Mouse (Mus musculus): ENCODE results near the gene Slc5a3. TPM values are rescaled to one million over a fixed set of nuclear protein-coding genes. Genes with fewer than 3 reads are reported as not detected.
A peak's percentile ranks its signal among the peaks of the same experiment; 100 is the strongest.

Gene Slc5a3
- total RNA-seq, 2 experiments from 2014 or later, result 33.3 to 33.5 TPM

DNA sequence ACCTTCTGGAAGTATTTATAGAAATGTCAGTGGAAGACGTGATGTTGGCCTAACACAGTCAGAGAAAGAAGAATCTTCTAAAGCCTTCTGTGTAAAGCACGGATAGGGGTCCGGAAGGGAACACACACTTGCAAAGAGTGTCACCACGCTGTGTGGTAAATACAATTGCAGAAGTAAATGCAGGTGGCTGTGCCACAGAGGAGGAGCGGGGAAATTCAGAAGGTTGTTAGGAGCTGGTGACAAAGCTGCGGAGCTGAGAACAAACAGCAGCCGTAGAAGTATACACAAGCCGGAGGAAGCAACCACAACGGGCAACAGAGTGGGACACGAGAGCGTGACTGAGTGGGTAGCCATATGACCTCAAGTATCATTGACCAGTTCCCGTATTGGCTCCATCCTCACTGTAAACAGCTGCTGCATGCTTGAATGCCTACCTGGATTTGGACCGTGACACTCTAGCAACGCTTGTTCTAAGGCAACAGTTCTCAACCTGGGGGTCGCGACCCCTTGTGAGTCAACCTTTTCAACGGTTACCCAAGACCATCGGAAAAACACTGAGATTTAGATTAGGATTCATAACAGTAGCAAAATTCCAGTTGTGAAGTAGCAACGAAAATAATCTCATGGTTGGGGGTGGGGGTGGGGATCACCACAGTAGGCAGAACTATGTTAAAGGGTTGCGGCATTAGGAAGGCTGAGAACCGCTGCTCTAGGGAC lies 20.1 kb upstream of the Slc5a3 start:
- DNase-seq (ENCODE audit: extremely low spot score in 1 of 2, low spot score in 2 of 2), result no peak
- no peak for TF ChIP-seq CTCF (IDR thresholded peaks at IDR 0.05)
- no peak overlapping the region for H3K27ac ChIP-seq
- H3K4me3 ChIP-seq, result no peak overlapping the region
- intact Hi-C loops (cut with DNase I), result no loop called here

GRCm38 (mm10) chr16:92039421-92039820 lies 18.7 kb upstream of the Slc5a3 start:
- TF ChIP-seq CTCF (IDR thresholded peaks at IDR 0.05), result no peak
- Histone ChIP-seq H3K4me3 (no peak overlapping the region), H3K27ac (no peak overlapping the region)
- DNase-seq (ENCODE audit: extremely low spot score in 1 of 2, low spot score in 2 of 2), result no peak
- intact Hi-C loops (cut with DNase I), result no loop called here

GRCm38 (mm10) chr16:92039966-92040365 lies 18.2 kb upstream of the Slc5a3 start:
- intact Hi-C loops (cut with DNase I), result no loop called here

DNA sequence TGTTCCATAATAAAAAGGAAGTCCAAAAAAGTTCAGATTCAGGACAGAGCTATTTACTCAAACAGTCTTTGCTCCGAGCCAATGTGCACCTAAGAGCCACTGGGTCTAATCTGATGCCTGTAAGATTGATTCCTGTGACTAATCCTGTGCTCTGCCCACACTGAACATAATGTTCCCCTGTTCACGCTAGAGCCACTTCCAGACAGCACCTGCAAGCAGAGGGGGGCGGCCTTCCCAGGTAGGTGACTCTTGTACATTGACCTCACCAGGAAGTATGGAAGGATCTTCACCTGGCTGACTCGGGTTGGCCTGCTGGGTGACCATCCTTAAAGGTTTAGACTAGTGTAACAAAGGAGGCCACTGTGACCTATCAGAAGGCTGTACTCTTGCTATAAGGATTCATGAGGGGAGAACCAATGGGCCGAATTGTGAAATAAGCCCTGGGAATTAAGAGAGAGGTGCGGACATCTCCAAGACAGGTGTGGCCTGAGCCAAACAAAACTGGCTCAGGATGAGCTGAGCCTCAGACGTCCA lies 6.3 kb upstream of the Slc5a3 start:
- intact Hi-C loops (cut with DNase I), result no loop called here

More at GRCm38 (mm10) chr16:92039966-92040365, 18.2 kb upstream of the Slc5a3 start:
- no peak overlapping the region for H3K4me3 ChIP-seq
- no peak overlapping the region for H3K27ac ChIP-seq
- DNase-seq (ENCODE audit: extremely low spot score in 1 of 2, low spot score in 2 of 2), result no peak
- TF ChIP-seq CTCF (IDR thresholded peaks at IDR 0.05), result no peak

GRCm38 (mm10) chr16:92052569-92052968 lies 5.6 kb upstream of the Slc5a3 start:
- no peak overlapping the region for H3K4me3 ChIP-seq
- intact Hi-C loops (cut with DNase I), result no loop called here
- no peak overlapping the region for H3K27ac ChIP-seq
- DNase-seq (ENCODE audit: extremely low spot score in 1 of 2, low spot score in 2 of 2), result no peak
- no peak for TF ChIP-seq CTCF (IDR thresholded peaks at IDR 0.05)

More for the DNA sequence above, 6.3 kb upstream of the Slc5a3 start:
- Histone ChIP-seq H3K4me3 (no peak overlapping the region), H3K27ac (no peak overlapping the region)
- no peak for DNase-seq (ENCODE audit: extremely low spot score in 1 of 2, low spot score in 2 of 2)
- no peak for TF ChIP-seq CTCF (IDR thresholded peaks at IDR 0.05)

DNA sequence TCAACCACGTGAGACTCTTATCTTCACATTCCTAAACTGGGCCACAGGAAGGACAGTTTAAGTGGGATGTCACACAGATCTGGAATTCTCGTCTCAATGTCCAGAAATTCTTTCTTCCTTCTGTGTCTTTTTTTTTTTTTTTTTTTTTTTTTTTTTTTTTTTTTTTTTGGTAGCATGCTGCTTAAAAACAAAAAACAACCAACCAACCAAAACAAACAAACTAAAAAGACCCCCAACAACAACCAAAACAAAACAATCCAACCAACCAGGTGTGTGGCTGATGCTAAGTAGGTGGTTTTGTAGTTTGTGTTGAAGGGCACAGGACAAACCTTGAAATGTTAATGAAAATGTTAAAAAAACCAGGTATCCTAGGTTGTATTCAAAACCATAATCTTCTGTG lies 1.4 kb upstream of the Slc5a3 start:
- Histone ChIP-seq H3K4me3 (no peak overlapping the region), H3K27ac (no peak overlapping the region)
- DNase-seq (ENCODE audit: extremely low spot score in 1 of 2, low spot score in 2 of 2), result no peak
- intact Hi-C loops (cut with DNase I), result loop anchor here (2.0 to 5.0 kb wide), 3 partner anchors 59 to 101 kb away; no protein-coding TSS in a partner anchor
- no peak for TF ChIP-seq CTCF (IDR thresholded peaks at IDR 0.05)

GRCm38 (mm10) chr16:92057456-92057851 lies 668 bp upstream of the Slc5a3 start:
- DNase-seq (ENCODE audit: extremely low spot score in 1 of 2, low spot score in 2 of 2), result no peak
- no peak for TF ChIP-seq CTCF (IDR thresholded peaks at IDR 0.05)
- Histone ChIP-seq H3K4me3 (peak overlapping the region; percentile 85), H3K27ac (peak overlapping the region; percentile 99)
- intact Hi-C loops (cut with DNase I), result loop anchor here (2.0 to 5.0 kb wide), 3 partner anchors 60 to 100 kb away; no protein-coding TSS in a partner anchor

GRCm38 (mm10) chr16:92058644-92059620 lies 810 bp downstream of the Slc5a3 start:
- H3K27ac ChIP-seq, result peak overlapping the region; percentile 99
- TF ChIP-seq CTCF (IDR thresholded peaks at IDR 0.05), result no peak
- intact Hi-C loops (cut with DNase I), result loop anchor here (1.0 to 5.0 kb wide), 5 partner anchors 46 to 227 kb away; no protein-coding TSS in a partner anchor
- H3K4me3 ChIP-seq, result peak overlapping the region; percentile 85
- DNase-seq (ENCODE audit: extremely low spot score in 1 of 2, low spot score in 2 of 2), result no peak

- Histone ChIP-seq H3K27ac (no peak overlapping the region), H3K4me3 (peak overlapping the region; percentile 85)
- intact Hi-C loops (cut with DNase I), result no loop called here
- no peak for TF ChIP-seq CTCF (IDR thresholded peaks at IDR 0.05)
- DNase-seq (ENCODE audit: extremely low spot score in 1 of 2, low spot score in 2 of 2), result no peak
Measured at GRCm38 (mm10) chr16:92060213-92060612, 2.1 kb downstream of the Slc5a3 start.

- Histone ChIP-seq H3K27ac (no peak overlapping the region), H3K4me3 (no peak overlapping the region)
- DNase-seq (ENCODE audit: extremely low spot score in 1 of 2, low spot score in 2 of 2), result no peak
- intact Hi-C loops (cut with DNase I), result no loop called here
- no peak for TF ChIP-seq CTCF (IDR thresholded peaks at IDR 0.05)
Measured at GRCm38 (mm10) chr16:92061586-92061985, 3.5 kb downstream of the Slc5a3 start.

DNA sequence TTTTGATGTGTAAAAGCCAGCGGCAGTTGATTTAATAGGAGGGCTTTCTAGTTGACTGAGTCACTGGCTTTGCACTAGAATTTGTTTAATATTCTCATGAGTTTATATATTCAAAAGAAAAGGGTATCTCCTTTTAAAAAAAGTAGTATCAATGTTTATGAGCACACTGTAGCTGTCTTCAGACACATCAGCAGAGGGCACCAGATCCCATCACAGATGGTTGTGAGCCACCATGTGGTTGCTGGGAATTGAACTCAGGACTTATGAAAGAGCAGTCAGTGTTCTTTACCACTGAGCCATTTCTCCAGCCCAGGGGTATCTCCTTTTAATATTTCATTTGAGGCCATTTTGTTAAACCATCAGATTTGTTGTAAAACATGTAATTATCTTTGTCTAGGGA lies 4.7 kb downstream of the Slc5a3 start:
- intact Hi-C loops (cut with DNase I), result no loop called here
- Histone ChIP-seq H3K27ac (no peak overlapping the region), H3K4me3 (no peak overlapping the region)
- peak; percentile 4; the same call in 1 of the 2 replicates for TF ChIP-seq CTCF (IDR thresholded peaks at IDR 0.05)
- no peak for DNase-seq (ENCODE audit: extremely low spot score in 1 of 2, low spot score in 2 of 2)

GRCm38 (mm10) chr16:92064801-92065200 lies 6.7 kb downstream of the Slc5a3 start:
- no peak for TF ChIP-seq CTCF (IDR thresholded peaks at IDR 0.05)
- H3K27ac ChIP-seq, result no peak overlapping the region
- H3K4me3 ChIP-seq, result no peak overlapping the region
- DNase-seq (ENCODE audit: extremely low spot score in 1 of 2, low spot score in 2 of 2), result no peak
- intact Hi-C loops (cut with DNase I), result no loop called here

All from left cerebral cortex, adult 2 months (tissue).